Mouse (Mus musculus) mouse embryonic stem cell (cell line): ENCODE results near the gene Mbnl2.

Source experiments
- in situ Hi-C, 2 experiments: fragments of 300-500 bp; cut with MboI; formaldehyde crosslinking; loops; 1 replicate in 1 of 2; 3 replicates in 1 of 2; pipeline ENCODE4 v1.14.3; 2019 to 2020; ENCODE audit warnings: low sequenced_read_pairs in 2 of 2, low pct_unique_long_range_greater_than_20kb in 1 of 2, mixed read lengths in 1 of 2; ENCODE audit not compliant: unreplicated experiment in 1 of 2

The Mbnl2 gene

GRCm38 (mm10) chr14:120270633-120271032 is 4.8 kb upstream of the Mbnl2 start:
- in situ Hi-C loops, result no loop called here

DNA sequence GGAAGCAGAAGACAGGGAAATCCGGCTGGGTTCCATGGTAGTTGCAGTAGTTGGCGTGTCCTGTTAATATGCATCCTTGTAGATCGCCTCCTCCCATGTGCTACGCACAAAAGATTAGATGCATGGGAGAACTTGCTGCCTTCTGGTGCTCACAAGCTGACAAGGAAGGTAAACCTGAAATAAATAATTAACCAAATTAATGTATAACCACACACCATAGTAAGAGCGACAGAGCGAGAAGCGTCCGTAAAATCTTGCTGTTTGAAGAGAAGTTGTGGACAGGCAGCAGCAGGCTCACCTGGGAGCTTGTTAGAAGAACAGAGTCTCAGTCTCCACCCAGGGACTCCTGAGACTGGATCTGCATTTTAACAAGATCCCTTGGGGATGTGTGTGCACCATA is 4.4 kb upstream of the Mbnl2 start:
- in situ Hi-C loops, result no loop called here

DNA sequence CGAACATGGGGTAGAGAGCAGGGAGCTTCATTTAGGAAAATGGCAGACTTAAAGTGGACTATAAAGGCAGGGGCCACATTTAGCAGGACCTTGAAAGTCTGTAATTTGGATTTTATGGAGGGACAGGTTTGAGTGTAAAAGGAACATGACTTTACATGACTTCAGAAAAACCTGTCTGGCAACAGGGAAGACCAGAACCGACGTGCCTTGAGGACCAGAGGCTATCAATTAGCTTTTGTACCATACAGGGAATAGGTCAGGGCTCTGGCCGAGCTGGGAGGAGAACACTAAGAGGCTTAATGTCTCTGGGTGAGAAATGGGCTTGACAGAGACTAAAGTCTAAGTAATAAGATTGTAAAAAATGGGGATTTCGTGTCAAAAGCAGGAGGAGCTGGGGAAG is 1.7 kb upstream of the Mbnl2 start:
- in situ Hi-C loops, result no loop called here

DNA sequence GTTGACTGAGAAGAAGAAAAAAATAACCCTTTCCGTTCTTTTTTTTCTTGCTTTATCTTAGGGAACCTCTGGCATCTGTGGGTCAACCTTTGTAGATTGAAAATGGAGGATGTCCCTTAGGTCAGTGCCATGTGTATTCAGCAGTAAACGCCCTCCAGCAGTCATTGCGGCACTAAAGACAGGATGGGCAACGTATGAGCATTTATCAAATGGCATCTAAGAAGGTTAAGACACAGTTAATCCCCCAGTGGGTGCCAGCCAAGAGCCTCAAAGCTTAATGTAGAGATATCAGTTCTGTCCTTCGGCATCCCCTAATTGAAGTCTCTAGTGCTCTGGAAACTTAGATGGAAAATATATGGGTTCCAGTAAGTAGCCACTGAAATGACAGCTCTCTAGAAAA is 723 bp upstream of the Mbnl2 start:
- in situ Hi-C loops, result no loop called here

GRCm38 (mm10) chr14:120276343-120277080 is 1.0 kb downstream of the Mbnl2 start:
- in situ Hi-C loops, result no loop called here

GRCm38 (mm10) chr14:120277081-120277656 is 1.7 kb downstream of the Mbnl2 start:
- in situ Hi-C loops, result no loop called here

GRCm38 (mm10) chr14:120278290-120279244 is 3.1 kb downstream of the Mbnl2 start:
- in situ Hi-C loops, result no loop called here

- in situ Hi-C loops, result no loop called here
These were observed 4.7 kb downstream of the Mbnl2 start for GRCm38 (mm10) chr14:120280136-120280535.

DNA sequence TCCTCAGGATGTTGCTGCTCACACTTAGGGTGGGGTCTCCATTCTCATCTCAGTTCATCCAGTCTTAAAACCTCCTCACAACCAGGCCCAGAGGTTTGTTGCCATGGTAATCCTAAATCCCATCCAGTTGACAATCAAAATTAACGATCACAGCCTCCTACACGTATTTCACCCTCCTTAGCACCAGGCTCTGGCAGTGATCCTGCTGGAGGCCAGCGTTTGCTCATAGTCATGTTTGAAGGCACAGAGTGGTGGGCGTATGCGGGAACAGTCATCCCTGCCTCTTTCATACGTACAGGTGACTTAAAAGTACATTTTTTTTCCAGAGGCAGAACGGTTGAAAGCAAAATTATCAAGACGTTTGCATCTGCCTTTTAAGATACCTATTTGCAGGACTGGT is 8.3 kb downstream of the Mbnl2 start:
- in situ Hi-C loops, result no loop called here

DNA sequence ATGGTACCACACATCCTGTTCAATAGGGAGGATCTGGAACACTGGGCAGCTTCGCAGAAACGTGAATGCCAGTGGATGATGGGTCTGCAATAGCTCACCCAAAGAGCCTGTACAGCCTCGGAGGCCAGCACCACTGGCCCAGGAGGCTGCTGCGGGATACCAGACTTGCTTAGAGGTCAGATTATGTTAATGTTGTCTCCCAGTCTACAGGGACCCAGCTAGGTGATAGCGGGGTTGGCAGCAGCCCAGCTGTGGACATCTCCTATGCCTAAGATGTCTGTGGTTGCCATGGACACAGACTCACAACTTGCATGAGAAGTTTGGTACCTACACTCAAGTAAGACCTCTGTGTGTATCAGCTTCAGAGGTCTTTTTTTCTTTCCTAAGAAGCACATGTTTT is 9.0 kb downstream of the Mbnl2 start:
- in situ Hi-C loops, result no loop called here

DNA sequence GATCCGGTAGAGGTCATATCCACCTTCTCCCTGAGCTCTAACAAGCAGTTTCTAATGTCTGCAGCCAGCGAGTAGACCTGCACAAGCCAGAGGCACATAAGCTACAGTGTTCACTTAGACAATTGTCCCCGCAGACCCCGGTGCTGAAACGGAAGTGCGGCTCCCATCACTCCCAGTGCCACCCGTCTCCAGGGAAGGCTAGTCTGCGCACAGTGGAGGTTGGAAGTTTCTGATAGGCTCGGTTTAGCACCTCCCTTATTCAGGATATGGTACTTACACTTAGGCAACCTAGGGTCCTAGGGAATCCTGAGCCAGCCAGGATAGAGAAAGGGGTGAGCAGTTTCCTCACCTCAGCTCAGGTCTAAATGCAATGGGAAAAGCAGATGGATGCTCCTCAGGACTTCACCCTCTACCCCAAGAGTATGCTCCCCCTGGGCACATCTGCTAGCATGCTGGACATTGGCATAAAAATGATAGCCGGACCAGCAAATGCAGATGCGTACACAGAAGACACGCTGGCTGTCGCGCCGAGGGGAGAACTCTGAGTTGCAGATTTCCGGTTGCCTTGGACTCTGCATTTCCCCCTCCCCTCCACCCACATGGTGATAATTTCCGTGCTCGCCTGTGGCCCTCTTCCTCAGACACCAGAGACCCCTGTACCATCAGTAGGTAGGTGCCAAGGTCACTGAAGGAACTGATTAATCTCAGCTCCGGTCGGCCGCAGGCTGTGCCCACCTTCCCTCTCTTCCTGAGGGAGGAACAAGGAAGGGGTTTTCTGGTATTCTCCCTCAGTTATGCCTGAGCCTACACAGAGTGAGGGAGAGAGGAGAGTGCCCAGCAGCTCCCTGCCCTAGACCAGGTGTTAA is 11.9 kb downstream of the Mbnl2 start:
- in situ Hi-C loops, result no loop called here

- in situ Hi-C loops, result no loop called here
These were observed 12.5 kb downstream of the Mbnl2 start for GRCm38 (mm10) chr14:120287987-120288275.

GRCm38 (mm10) chr14:120288378-120289002 is 13.0 kb downstream of the Mbnl2 start:
- in situ Hi-C loops, result no loop called here

DNA sequence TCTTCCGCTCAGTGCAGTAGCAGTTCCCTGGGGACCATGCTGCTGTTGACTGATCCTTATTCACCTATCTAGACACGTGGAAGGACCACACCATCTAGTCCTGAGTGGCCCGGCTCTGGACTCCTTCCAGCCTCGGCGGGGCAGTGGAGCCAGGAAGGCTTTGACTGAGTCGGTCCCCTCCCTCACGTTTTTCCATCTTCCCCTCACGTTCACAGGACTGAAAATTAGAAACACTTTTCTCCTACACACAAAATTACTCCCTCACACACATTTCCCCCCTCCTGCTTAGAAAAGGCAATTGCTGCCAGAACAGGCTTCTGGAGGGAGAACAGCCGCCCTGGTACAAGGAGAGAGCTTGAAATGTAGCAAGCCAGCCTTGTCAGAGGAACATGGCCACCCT is 13.6 kb downstream of the Mbnl2 start:
- in situ Hi-C loops, result no loop called here

DNA sequence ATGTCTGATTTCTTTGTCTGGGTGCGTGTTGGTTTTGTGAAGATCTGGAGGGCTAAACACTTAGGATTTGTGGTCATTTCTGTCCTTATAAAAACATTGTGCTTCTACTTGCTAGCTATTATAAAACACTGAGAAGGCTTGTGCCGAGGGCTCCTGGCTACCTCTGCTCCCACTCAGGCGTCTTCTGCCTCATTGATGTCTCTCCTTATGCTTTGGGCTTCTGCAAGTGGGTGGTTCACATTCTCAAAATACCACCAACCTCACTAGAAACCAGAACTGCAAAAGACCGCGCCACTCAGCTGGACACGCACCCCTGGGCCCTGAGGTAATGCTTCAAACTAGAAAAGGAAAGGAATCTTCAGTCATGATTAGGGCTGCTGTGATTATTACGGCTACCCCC is 14.1 kb downstream of the Mbnl2 start:
- in situ Hi-C loops, result no loop called here

DNA sequence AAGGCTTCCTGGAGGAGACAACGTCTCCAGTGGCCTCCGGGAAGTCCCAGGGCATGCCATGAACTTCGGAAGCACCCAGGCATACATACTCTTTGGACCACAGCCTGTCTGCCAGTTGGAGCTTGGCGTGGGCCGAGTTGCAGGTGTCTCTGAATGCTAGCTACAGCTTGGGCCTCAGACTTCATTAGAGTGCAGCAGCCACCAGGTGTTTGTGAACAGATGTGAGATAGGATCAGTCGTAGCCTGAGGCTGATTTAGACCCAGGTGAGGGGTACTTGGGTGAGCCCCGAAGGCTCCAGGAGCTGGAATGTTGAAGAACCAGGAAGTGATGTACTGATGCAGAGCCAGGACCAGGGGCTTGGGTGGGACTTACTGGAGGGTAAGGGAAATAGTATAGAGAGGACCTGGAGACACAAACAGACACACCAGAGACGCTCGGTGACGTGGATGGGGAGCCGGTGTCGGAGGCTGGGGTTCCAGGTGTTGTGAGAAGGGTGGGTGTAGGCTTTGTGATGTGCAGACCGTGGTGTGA is 15.8 kb downstream of the Mbnl2 start:
- in situ Hi-C loops, result no loop called here

- in situ Hi-C loops, result no loop called here
These were observed 16.7 kb downstream of the Mbnl2 start for GRCm38 (mm10) chr14:120292133-120292532.

- in situ Hi-C loops, result no loop called here
These were observed 17.2 kb downstream of the Mbnl2 start for GRCm38 (mm10) chr14:120292617-120293195.
